ENCODE assay signal across 18 mouse cellular contexts in genomic region chr1:174728771-174729170, GRCm38 (mm10).
"Had no signal": no experiment of that assay in that cellular context is flagged by ENCODE, and none has a peak within 500 bp of the region (broad histone marks: within the 10 kb centered on the region; RNA-seq: fewer than 3 reads in every experiment).

No protein-coding gene starts in this region.

- H3K36me3 ChIP-seq: neural tube, embryonic 15.5 days had no signal

- H3K9ac ChIP-seq: lung, embryonic 14.5 days; midbrain, embryonic 12.5 days; neural tube, embryonic 13.5 days; neural tube, embryonic 15.5 days had no signal

- DNase-seq: lung, adult 18-20 months; lung, embryonic 14.5 days; lung, postnatal 10 days; lung, postnatal 4 days; midbrain, embryonic 14.5 days; retina, postnatal 1 day; right cerebral cortex, adult 18-20 months; right cerebral cortex, postnatal 25 days; right cerebral cortex, postnatal 4 days; spleen, adult 18-20 months; thymus, adult 18-20 months; thymus, postnatal 14 days; thymus, postnatal 4 days had no signal

- H3K4me1 ChIP-seq: midbrain, embryonic 10.5 days; midbrain, embryonic 12.5 days; neural tube, embryonic 13.5 days; neural tube, embryonic 15.5 days had no signal

- H3K4me3 ChIP-seq: midbrain, embryonic 10.5 days; midbrain, embryonic 12.5 days; myocyte; neural tube, embryonic 13.5 days; neural tube, embryonic 15.5 days had no signal

- H3K27me3 ChIP-seq: midbrain, embryonic 12.5 days; neural tube, embryonic 13.5 days; neural tube, embryonic 15.5 days had no signal

- H3K27ac ChIP-seq: midbrain, embryonic 10.5 days; midbrain, embryonic 12.5 days; neural tube, embryonic 13.5 days; neural tube, embryonic 15.5 days had no signal

- H3K9me3 ChIP-seq: midbrain, embryonic 10.5 days; midbrain, embryonic 12.5 days; neural tube, embryonic 13.5 days; neural tube, embryonic 15.5 days had no signal
